Mouse (Mus musculus) heart, adult 11 months (tissue): ENCODE measurements at regions not wholly inside any gene's neighbourhood (a gene's known extent, or its start where the extent isn't known, plus 50 kb on each side); places are given as distances from the start of the nearest gene placed in this dataset.

ENCODE experiments used
- DNase-seq: peaks from one replicate; pipeline ENCODE4 v3.0.0; 2022

GRCm38 (mm10) chr1:138908860-138909259, 52.2 kb upstream of the 2310009B15Rik start:
- DNase-seq, result peak; percentile 11

- DNase-seq, result peak; percentile 62
Measured at GRCm38 (mm10) chr1:138909654-138910053, 53.0 kb upstream of the 2310009B15Rik start.

- DNase-seq, result peak; percentile 97
Measured at GRCm38 (mm10) chr1:138912156-138912616, 51.0 kb upstream of the Dennd1b start.

GRCm38 (mm10) chr1:138912928-138913327, 50.3 kb upstream of the Dennd1b start:
- peak; percentile 89 for DNase-seq

- peak; percentile 64 for DNase-seq
Measured at GRCm38 (mm10) chr1:138913428-138913827, 49.8 kb upstream of the Dennd1b start.
